Mouse (Mus musculus): ENCODE measurements around the gene Gm36176. TPM values are rescaled to one million over a fixed set of nuclear protein-coding genes. Genes with fewer than 3 reads are reported as not detected.

Gene Gm36176
- not detected in 2 replicates for polyA plus RNA-seq (2012)

GRCm38 (mm10) chr10:77846503-77846902 lies at the start of gene Gm36176:
Gm36176 (plus strand) TSS chr10:77846803.

DNA sequence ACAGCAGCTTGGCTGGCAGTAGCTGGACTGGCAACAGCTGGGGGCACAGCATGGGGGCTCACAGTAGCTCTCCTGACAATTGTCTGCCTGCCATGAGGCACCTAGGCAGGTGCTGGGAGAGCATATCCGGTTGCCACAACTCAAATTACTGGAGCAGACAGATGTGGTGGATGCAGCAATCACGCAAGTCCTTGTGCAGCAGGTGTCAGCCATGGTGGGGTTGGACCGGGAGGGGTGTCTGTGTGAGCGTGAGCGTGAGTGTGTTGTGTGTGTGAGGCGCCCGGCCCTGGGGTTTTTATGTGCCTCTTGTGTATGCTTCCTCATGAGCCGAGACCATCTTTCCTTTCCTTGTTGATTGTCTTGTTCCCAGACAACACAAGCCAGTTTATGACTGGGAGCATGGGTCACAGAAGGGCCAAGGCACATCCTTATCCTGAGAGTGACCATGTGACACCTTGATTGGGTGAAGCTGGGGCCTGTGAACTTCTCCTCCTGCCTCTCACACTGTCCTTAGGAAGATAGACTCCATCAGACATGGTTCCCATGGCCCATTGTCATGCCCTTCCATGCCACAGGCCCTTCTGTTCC lies 47.6 kb upstream of the Gm36176 start, which contains the start of gene Gm19668:
Gene Gm19668, minus strand, starts transcription at position 213 of the 588 bp plus-strand sequence.

DNA sequence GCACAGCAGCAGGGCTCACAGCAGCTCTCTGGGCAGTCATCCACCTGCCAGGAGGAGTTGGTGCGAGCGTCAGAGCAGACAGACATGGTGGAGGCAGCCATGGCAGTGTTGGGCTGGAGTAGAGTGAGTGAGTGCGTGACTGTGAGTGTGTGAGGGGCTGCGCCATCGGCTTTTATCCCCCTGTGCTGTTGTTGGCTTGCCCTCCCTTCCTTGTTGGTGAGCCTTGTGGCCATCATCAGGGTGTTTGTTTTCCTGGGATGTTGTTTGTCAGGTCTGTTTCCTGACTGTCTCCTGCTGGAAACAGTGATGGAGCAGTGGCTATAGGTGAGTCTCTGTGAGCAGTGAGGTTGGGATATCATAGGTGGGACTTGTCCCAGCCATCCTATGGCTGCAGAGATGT lies 34.9 kb upstream of the Gm36176 start, which contains the start of gene Gm9507:
Gene Gm9507, minus strand, starts transcription at position 101 of the 400 bp plus-strand sequence.

DNA sequence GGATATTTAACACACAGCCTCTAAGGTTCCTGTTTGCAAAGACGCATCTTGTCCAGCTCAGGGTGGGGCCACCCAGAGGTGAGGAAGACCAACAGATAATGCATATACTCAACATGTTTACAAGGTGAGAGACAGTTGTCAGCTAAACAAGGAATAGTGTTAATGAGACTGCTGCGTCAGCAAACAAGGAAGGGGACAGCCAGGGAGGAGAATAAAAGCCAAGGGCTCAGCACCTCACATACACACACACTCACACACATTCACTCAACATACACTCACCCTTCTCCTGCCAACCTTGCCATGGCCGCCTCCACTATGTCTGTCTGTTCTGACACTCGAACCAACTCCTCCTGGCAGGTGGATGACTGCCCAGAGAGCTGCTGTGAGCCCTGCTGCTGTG lies 32.2 kb upstream of the Gm36176 start, which contains the start of gene Gm2696:
Gene Gm2696, plus strand, starts transcription at position 301 of the 400 bp plus-strand sequence.

GRCm38 (mm10) chr10:77826951-77827350 lies 19.7 kb upstream of the Gm36176 start, which contains the start of gene Krtap10-4:
Krtap10-4 (minus strand) TSS chr10:77827095.

GRCm38 (mm10) chr10:77835647-77836046 lies 11.0 kb upstream of the Gm36176 start, which contains the start of gene Krtap10-10:
Krtap10-10 (plus strand) TSS chr10:77835947.

GRCm38 (mm10) chr10:77852559-77852958 lies 6.0 kb downstream of the Gm36176 start, which contains the start of gene Gm10318:
Gm10318 (plus strand) TSS chr10:77852859.

DNA sequence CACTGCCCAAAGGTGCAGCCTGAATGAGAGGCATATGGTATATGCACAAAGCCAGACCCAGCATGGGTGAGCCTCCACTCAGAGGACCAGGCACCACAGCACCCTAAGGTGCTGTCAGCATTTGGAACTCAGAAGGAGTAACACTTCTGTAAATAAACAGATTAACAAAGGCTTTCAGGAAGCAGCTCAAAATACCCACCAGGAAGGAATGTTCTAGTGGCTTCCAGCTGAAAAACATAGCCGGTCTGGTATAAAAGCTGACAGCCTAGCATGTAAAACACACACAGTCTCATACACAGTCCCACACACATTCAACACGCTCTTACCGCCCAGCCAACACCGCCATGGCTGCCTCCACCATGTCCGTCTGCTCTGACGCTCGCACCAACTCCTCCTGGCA lies 15.1 kb downstream of the Gm36176 start, which contains the start of gene Gm3285:
Gene Gm3285, plus strand, starts transcription at position 301 of the 400 bp plus-strand sequence.

Other genes starting within 250 kb of the Gm36176 start
- 207 and 270 TPM in 2 replicates for gene Sumo3, start 240.7 kb upstream of the Gm36176 start, polyA plus RNA-seq (2012)
- gene Gm49325, start 240.6 kb upstream of the Gm36176 start, polyA plus RNA-seq (2012), result 2.6 TPM in 1 of 2 replicates, not detected in the other
- gene Ube2g2, start 224.5 kb upstream of the Gm36176 start, polyA plus RNA-seq (2012), result 43.2 and 45.3 TPM in 2 replicates
- gene Tspear, start 160.2 kb upstream of the Gm36176 start, polyA plus RNA-seq (2012), result 0.16 and 0.70 TPM in 2 replicates
- not detected in 2 replicates for gene Gm19402, start 156.0 kb upstream of the Gm36176 start, polyA plus RNA-seq (2012)
- 0.09 TPM in 1 of 2 replicates, not detected in the other for gene Gm9508, start 149.6 kb upstream of the Gm36176 start, polyA plus RNA-seq (2012)
- gene Gm10272, start 140.2 kb upstream of the Gm36176 start, polyA plus RNA-seq (2012), result not detected in 2 replicates
- gene Gm10024, start 135.3 kb upstream of the Gm36176 start, polyA plus RNA-seq (2012), result not detected in 2 replicates
- gene Gm10142, start 131.0 kb upstream of the Gm36176 start, polyA plus RNA-seq (2012), result not detected in 2 replicates
- gene Krtap12-1, start 126.2 kb upstream of the Gm36176 start, polyA plus RNA-seq (2012), result not detected in 2 replicates
- gene Gm10100, start 120.3 kb upstream of the Gm36176 start, polyA plus RNA-seq (2012), result not detected in 2 replicates
- gene Gm18596, start 104.2 kb upstream of the Gm36176 start, polyA plus RNA-seq (2012), result not detected in 2 replicates
- not detected in 2 replicates for gene Gm9736, start 95.4 kb upstream of the Gm36176 start, polyA plus RNA-seq (2012)
- not detected in 2 replicates for gene Gm3233, start 87.1 kb upstream of the Gm36176 start, polyA plus RNA-seq (2012)
- not detected in 2 replicates for gene Gm3238, start 75.5 kb upstream of the Gm36176 start, polyA plus RNA-seq (2012)
- not detected in 2 replicates for gene Gm7138, start 69.9 kb upstream of the Gm36176 start, polyA plus RNA-seq (2012)
- not detected in 2 replicates for gene Gm3250, start 64.3 kb upstream of the Gm36176 start, polyA plus RNA-seq (2012)
- not detected in 2 replicates for gene Gm7137, start 58.6 kb upstream of the Gm36176 start, polyA plus RNA-seq (2012)
- gene Gm9639, start 51.7 kb upstream of the Gm36176 start, polyA plus RNA-seq (2012), result not detected in 2 replicates
- not detected in 2 replicates for gene Gm19668, start 47.7 kb upstream of the Gm36176 start, polyA plus RNA-seq (2012)
- not detected in 2 replicates for gene Gm9507, start 35.0 kb upstream of the Gm36176 start, polyA plus RNA-seq (2012)
- not detected in 2 replicates for gene Gm2696, start 32.1 kb upstream of the Gm36176 start, polyA plus RNA-seq (2012)
- gene Krtap10-4, start 19.7 kb upstream of the Gm36176 start, polyA plus RNA-seq (2012), result not detected in 2 replicates
- gene Krtap10-10, start 10.9 kb upstream of the Gm36176 start, polyA plus RNA-seq (2012), result not detected in 2 replicates
- gene Gm10318, start 6.1 kb downstream of the Gm36176 start, polyA plus RNA-seq (2012), result 0.12 TPM in 1 of 2 replicates, not detected in the other
- gene Gm3285, start 15.2 kb downstream of the Gm36176 start, polyA plus RNA-seq (2012), result not detected in 2 replicates
- gene Lrrc3, start 55.7 kb downstream of the Gm36176 start, polyA plus RNA-seq (2012), result 0.07 and 0.10 TPM in 2 replicates
- 1.8 and 3.2 TPM in 2 replicates for gene Trpm2, start 123.8 kb downstream of the Gm36176 start, polyA plus RNA-seq (2012)
- gene 1810043G02Rik, start 131.7 kb downstream of the Gm36176 start, polyA plus RNA-seq (2012), result 31.2 and 32.5 TPM in 2 replicates
- 92.4 and 96.4 TPM in 2 replicates for gene Pfkl, start 163.3 kb downstream of the Gm36176 start, polyA plus RNA-seq (2012)
- 0.25 and 0.51 TPM in 2 replicates for gene Dnmt3l, start 195.1 kb downstream of the Gm36176 start, polyA plus RNA-seq (2012)
- 0.47 and 0.55 TPM in 2 replicates for gene Aire, start 196.8 kb downstream of the Gm36176 start, polyA plus RNA-seq (2012)
- gene Icosl, start 222.5 kb downstream of the Gm36176 start, polyA plus RNA-seq (2012), result 4.8 and 8.0 TPM in 2 replicates